In genomic region chr11:119258572-119259322, GRCm38 (mm10) we compare ENCODE assay signal across 8 mouse cellular contexts. TPM values are rescaled to one million over a fixed set of nuclear protein-coding genes. Genes with fewer than 3 reads are reported as not detected.
DNase-seq lines count a peak whose midpoint lies in the region; ATAC-seq and TF ChIP-seq lines count a peak whose summit lies in the region.

No protein-coding gene starts in this region.

- DNase-seq in Muller cell, postnatal 12 days (ENCODE audit: inconsistent ontology term): peak; percentile 62
- DNase-seq in cerebellum, adult 9-10 months: peak; percentile 81
- peak; percentile 44 to 75 for DNase-seq in layer of hippocampus, adult 18-20 months (ENCODE audit: low spot score in 2 of 2)
- DNase-seq in liver, postnatal 0 days: peak; percentile 60
- peak; percentile 55 for DNase-seq in neural tube, embryonic 11.5 days (ENCODE audit: low spot score)
- peak; percentile 75 for DNase-seq in testis, postnatal 14 days (ENCODE audit: low spot score)

- H3K9me3 ChIP-seq in liver, postnatal 0 days (ENCODE audit: low read length): no peaks in the 10 kb centered on the region
- H3K9me3 ChIP-seq in neural tube, embryonic 11.5 days (ENCODE audit: control insufficient read depth, low read length): no peaks in the 10 kb centered on the region

- TF ChIP-seq EP300 in liver, postnatal 0 days (IDR thresholded peaks at IDR 0.05; ENCODE audit: low read depth): no peak

- 67% methylated on average over 23 of the region's 23 CpGs for WGBS in liver, postnatal 0 days (ENCODE audit: insufficient replicate concordance)
- 72% methylated on average over 23 of the region's 23 CpGs for WGBS in neural tube, embryonic 11.5 days

- H3K4me1 ChIP-seq in liver, postnatal 0 days (ENCODE audit: insufficient read depth): peaks cover 2% of the 10 kb centered on the region; the same call in 1 of the 2 replicates
- no peaks in the 10 kb centered on the region for H3K4me1 ChIP-seq in neural tube, embryonic 11.5 days (ENCODE audit: control insufficient read depth, insufficient read depth, low read length)

- peak overlapping the region; percentile 56 for H3K4me2 ChIP-seq in liver, postnatal 0 days (ENCODE audit: low read depth, low read length)
- peak overlapping the region; percentile 31 for H3K4me2 ChIP-seq in neural tube, embryonic 11.5 days (ENCODE audit: low read depth)

- no peak for TF ChIP-seq CTCF in liver, postnatal 0 days (IDR thresholded peaks at IDR 0.05; ENCODE audit: low read depth)

- peak overlapping the region; percentile 45; the same call in 1 of the 2 replicates for H3K27ac ChIP-seq in liver, postnatal 0 days (ENCODE audit: low read depth)
- no peak overlapping the region for H3K27ac ChIP-seq in neural tube, embryonic 11.5 days (ENCODE audit: low read depth, low read length)

- ATAC-seq in frontal cortex, adult (ENCODE audit: low TSS enrichment): peak; percentile 76
- ATAC-seq in hematopoietic stem cell, adult 5-6 weeks (replicated peaks in 1 of 2; ENCODE audit: insufficient read depth in 1 of 2, low FRiP score in 2 of 2, low TSS enrichment in 1 of 2, low read depth in 1 of 2, poor library complexity in 2 of 2, severe bottlenecking in 2 of 2): peak; percentile 27 to 65
- ATAC-seq in liver, postnatal 0 days: peak; percentile 82
- ATAC-seq in neural tube, embryonic 11.5 days (ENCODE audit: insufficient read depth, low FRiP score, low TSS enrichment): no peak

- no peaks in the 10 kb centered on the region for H3K27me3 ChIP-seq in liver, postnatal 0 days (ENCODE audit: insufficient read depth, low read length)
- H3K27me3 ChIP-seq in neural tube, embryonic 11.5 days (ENCODE audit: control insufficient read depth, insufficient read depth, low read length): no peaks in the 10 kb centered on the region

- peak overlapping the region; percentile 19; the same call in 1 of the 2 replicates for H3K4me3 ChIP-seq in liver, postnatal 0 days (ENCODE audit: low read depth, low read length)
- 0 out of 2 replicates have a peak overlapping the region, but pooled peaks have one; percentile 13 for H3K4me3 ChIP-seq in neural tube, embryonic 11.5 days (ENCODE audit: low read depth, low read length)

- no peak overlapping the region for H3K9ac ChIP-seq in liver, postnatal 0 days (replicated peaks)
- H3K9ac ChIP-seq in neural tube, embryonic 11.5 days (ENCODE audit: low read length): no peak overlapping the region

- no peaks in the 10 kb centered on the region for H3K36me3 ChIP-seq in liver, postnatal 0 days (replicated peaks; ENCODE audit: insufficient read depth, low read length)
- H3K36me3 ChIP-seq in neural tube, embryonic 11.5 days (ENCODE audit: control insufficient read depth, insufficient read depth, low read length): no peaks in the 10 kb centered on the region

RNA-seq across cellular contexts. Expression of gene Gaa, which starts 8.9 kb away (rescaled TPM):
- 24.5 and 39.6 TPM in 2 replicates for total RNA-seq in hematopoietic stem cell, adult 5-6 weeks (2017)
- total RNA-seq in layer of hippocampus, adult 18-20 months (2021): 100 to 1,000 TPM; 347 to 355 TPM
- polyA plus RNA-seq in liver, postnatal 0 days (2015; fragmentation: Nextera tagmentation; extraction: Ambion mirVana): 28.6 and 29.0 TPM in 2 replicates
- polyA plus RNA-seq in neural tube, embryonic 11.5 days (2014; fragmentation: Nextera tagmentation; extraction: Ambion mirVana): 21.4 and 24.1 TPM in 2 replicates

RNA-seq across cellular contexts. Expression of gene Ccdc40, which starts 30.4 kb away (rescaled TPM):
- total RNA-seq in hematopoietic stem cell, adult 5-6 weeks (2017): 16.1 and 17.6 TPM in 2 replicates
- total RNA-seq in layer of hippocampus, adult 18-20 months (2021): 1 to 10 TPM; 2.3 to 2.7 TPM
- 0.89 and 0.95 TPM in 2 replicates for polyA plus RNA-seq in liver, postnatal 0 days (2015; fragmentation: Nextera tagmentation; extraction: Ambion mirVana)
- polyA plus RNA-seq in neural tube, embryonic 11.5 days (2014; fragmentation: Nextera tagmentation; extraction: Ambion mirVana): 14.8 and 15.3 TPM in 2 replicates

RNA-seq across cellular contexts. Expression of gene Tbc1d16, which starts 30.4 kb away (rescaled TPM):
- 5.5 TPM in 2 replicates for total RNA-seq in hematopoietic stem cell, adult 5-6 weeks (2017)
- total RNA-seq in layer of hippocampus, adult 18-20 months (2021): 10 to 100 TPM; 37.5 to 39.9 TPM
- polyA plus RNA-seq in liver, postnatal 0 days (2015; fragmentation: Nextera tagmentation; extraction: Ambion mirVana): 1.0 and 1.5 TPM in 2 replicates
- 15.2 and 16.8 TPM in 2 replicates for polyA plus RNA-seq in neural tube, embryonic 11.5 days (2014; fragmentation: Nextera tagmentation; extraction: Ambion mirVana)

RNA-seq across cellular contexts. Expression of gene Eif4a3, which starts 41.1 kb away (rescaled TPM):
- 163 and 189 TPM in 2 replicates for total RNA-seq in hematopoietic stem cell, adult 5-6 weeks (2017)
- total RNA-seq in layer of hippocampus, adult 18-20 months (2021): 10 to 100 TPM; 92.8 to 97.8 TPM
- polyA plus RNA-seq in liver, postnatal 0 days (2015; fragmentation: Nextera tagmentation; extraction: Ambion mirVana): 119 and 125 TPM in 2 replicates
- polyA plus RNA-seq in neural tube, embryonic 11.5 days (2014; fragmentation: Nextera tagmentation; extraction: Ambion mirVana): 402 and 421 TPM in 2 replicates

RNA-seq across cellular contexts. Expression of gene Card14, which starts 48.8 kb away (rescaled TPM):
- not detected in 2 replicates for total RNA-seq in hematopoietic stem cell, adult 5-6 weeks (2017)
- under 1 TPM; 0.36 to 0.47 TPM for total RNA-seq in layer of hippocampus, adult 18-20 months (2021)
- 0.06 and 0.09 TPM in 2 replicates for polyA plus RNA-seq in liver, postnatal 0 days (2015; fragmentation: Nextera tagmentation; extraction: Ambion mirVana)
- not detected in 2 replicates for polyA plus RNA-seq in neural tube, embryonic 11.5 days (2014; fragmentation: Nextera tagmentation; extraction: Ambion mirVana)
